Mouse (Mus musculus): Measurements from ENCODE around the gene Camk2n2.
"Not testable (repeated sequence)": the region's sequence is repeated elsewhere in the genome, so short reads cannot be mapped to it uniquely, and the experiment has no call there.

- TF ChIP-seq CTCF, EP300 (IDR thresholded peaks at IDR 0.05; ENCODE audit: low read depth): not testable (repeated sequence)
Measured at GRCm38 (mm10) chr16:20668013-20668412, 46.9 kb upstream of the Camk2n2 start, which contains the start of gene Eif4g1.

Data from liver, embryonic 14.5 days (tissue).